Mouse (Mus musculus) liver, adult 2 months (tissue): Measurements from ENCODE around the gene Ifitm10.
A peak's percentile ranks its signal among the peaks of the same experiment; 100 is the strongest.

Experiments used
- CTCF ChIP-seq: fragments of 200-500 bp; IDR thresholded peaks from 2 replicates; pipeline ENCODE4 v1.5.1; 2011; ENCODE audit warnings: low read depth, low read length, control low read depth
- POLR2A ChIP-seq: fragments of 200-500 bp; IDR thresholded peaks from 2 replicates; pipeline ENCODE4 v1.6.1; 2011; ENCODE audit warnings: low read length, control low read depth; ENCODE audit not compliant: insufficient read depth; ENCODE audit errors: extremely low read depth

DNA sequence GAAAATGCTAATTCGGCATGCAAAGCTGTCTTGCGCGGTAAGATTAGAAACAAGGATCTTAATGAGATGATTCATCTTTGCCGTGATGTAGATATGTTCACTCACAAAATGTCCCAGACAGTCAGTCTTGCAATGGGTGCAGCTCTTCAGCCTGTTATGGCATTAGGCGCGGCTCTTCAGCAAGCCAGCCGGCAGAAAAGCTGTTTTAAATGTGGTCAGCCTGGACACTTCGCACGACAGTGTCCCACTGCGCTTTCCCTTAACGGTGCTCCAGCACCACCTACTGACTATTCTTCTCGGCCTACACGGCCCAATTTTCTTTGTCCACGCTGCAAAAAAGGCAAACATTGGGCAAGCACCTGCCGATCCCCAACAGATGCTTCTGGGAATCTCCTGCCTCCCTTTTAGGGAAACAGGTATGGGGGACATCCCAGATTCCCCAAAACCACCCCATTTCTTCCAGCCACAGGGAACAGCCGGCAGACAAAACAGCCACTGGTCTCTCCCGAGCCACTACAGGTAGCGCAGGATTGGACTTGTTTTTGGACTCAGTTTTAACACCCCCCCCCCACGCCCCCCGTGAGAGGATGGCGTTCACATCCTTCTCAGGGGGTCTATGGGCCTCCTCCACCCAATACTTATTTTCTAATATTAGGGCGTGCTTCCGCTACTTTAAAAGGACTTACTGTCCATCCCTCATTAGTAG, 88.3 kb downstream of the Ifitm10 start:
- no peak for TF ChIP-seq POLR2A
- TF ChIP-seq CTCF: peak; percentile 44
